Mouse (Mus musculus): ENCODE measurements around the gene Arhgap23.

GRCm38 (mm10) chr11:97523107-97523506 lies 107.8 kb downstream of the Arhgap23 start:
- TF ChIP-seq CTCF (IDR thresholded peaks at IDR 0.05; ENCODE audit: low read depth) (no peak), EP300 (IDR thresholded peaks at IDR 0.05; ENCODE audit: low read depth) (no peak)
